Comparison of ENCODE assay signal across 10 mouse cellular contexts in the genomic region with DNA sequence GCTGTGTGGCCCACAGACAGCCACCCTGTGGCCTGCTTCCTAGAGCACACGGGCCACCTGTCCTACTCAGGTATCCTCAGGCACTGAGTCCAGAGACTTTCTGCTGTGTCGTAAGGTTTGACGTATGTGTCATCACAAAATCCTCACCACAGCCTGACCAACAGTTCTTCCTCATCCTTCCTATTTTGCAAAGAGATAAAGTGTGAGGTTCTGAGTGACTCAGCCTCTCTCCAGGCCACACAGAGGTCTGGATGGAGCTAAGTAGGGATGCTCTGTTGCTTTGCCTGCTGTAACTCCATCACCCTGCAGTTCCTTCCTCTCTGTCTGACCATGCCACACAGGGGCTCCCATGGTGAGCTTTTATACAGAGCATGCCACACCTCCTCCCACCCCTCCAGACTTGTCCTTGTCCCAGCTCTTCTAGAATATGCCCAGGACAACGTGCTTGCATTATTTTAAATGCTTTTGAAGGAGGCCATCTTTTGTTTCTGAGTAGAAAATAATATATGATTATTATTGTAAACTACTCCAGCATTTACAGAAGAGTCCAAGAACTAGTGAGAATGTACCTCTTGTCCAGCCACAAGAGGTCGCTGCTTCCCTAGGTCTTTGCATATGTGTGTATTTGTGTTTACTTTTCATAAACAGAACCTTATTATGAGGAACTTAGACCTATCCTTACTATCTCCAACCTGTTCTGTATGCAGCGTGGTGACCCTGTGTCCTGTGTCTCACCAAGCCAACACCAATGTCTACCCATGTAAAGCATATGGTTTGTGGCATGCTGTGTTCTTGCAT. TPM values are rescaled to one million over a fixed set of nuclear protein-coding genes. Genes with fewer than 3 reads are reported as not detected.
DNase-seq lines count a peak whose midpoint lies in the region; ATAC-seq lines count a peak whose summit lies in the region.
"Had no signal": no experiment of that assay in that cellular context is flagged by ENCODE, and none has a peak within 500 bp of the region (broad histone marks: within the 10 kb centered on the region; RNA-seq: fewer than 3 reads in every experiment).

No protein-coding gene starts in this region.

- WGBS in neural tube, embryonic 15.5 days, result 65% methylated on average over 6 of the region's 6 CpGs

- DNase-seq in adrenal gland, postnatal 10 days, result peak; percentile 39
- no peak for DNase-seq in adrenal gland, postnatal 4 days (ENCODE audit: low spot score in 2 of 2)
- peak; percentile 38 to 56 for DNase-seq in kidney, postnatal 4 days
- DNase-seq in kidney, adult 9 months, result no peak
- DNase-seq in ES-CJ7 (ENCODE audit: low read depth, low spot score), result peak; percentile 10
- DNase-seq in gastrocnemius, adult 18-20 months (ENCODE audit: low spot score), result no peak
- DNase-seq: cerebellum, adult 11-12 months; kidney, adult 18-20 months had no signal

- H3K4me3 ChIP-seq in neural tube, embryonic 15.5 days (replicated peaks), result no peak overlapping the region

- no peak overlapping the region for H3K9ac ChIP-seq in neural tube, embryonic 15.5 days (replicated peaks)

- H3K4me2 ChIP-seq in neural tube, embryonic 15.5 days, result no peak overlapping the region

- no peaks in the 10 kb centered on the region for H3K9me3 ChIP-seq in neural tube, embryonic 15.5 days (replicated peaks)

- no peak overlapping the region for H3K27ac ChIP-seq in neural tube, embryonic 15.5 days (replicated peaks)

- no peaks in the 10 kb centered on the region for H3K27me3 ChIP-seq in neural tube, embryonic 15.5 days (replicated peaks)

- H3K36me3 ChIP-seq in neural tube, embryonic 15.5 days, result 0 out of 2 replicates have a peak, but pooled peaks cover 2% of the 10 kb centered on the region

- ATAC-seq in hematopoietic stem cell, adult 5-6 weeks (replicated peaks in 1 of 2; ENCODE audit: insufficient read depth in 1 of 2, low FRiP score in 2 of 2, low TSS enrichment in 1 of 2, low read depth in 1 of 2, poor library complexity in 2 of 2, severe bottlenecking in 2 of 2), result peak; percentile 61 to 73; a peak in 2 of 4 replicates
- ATAC-seq in neural tube, embryonic 15.5 days (ENCODE audit: low FRiP score), result no peak

- no peaks in the 10 kb centered on the region for H3K4me1 ChIP-seq in neural tube, embryonic 15.5 days

RNA-seq across cellular contexts. Expression of a gene that starts 43.3 kb away (rescaled TPM):
- total RNA-seq in adrenal gland, postnatal 10 days (2021), result 1 to 10 TPM; 2.1 TPM
- total RNA-seq in adrenal gland, postnatal 4 days (2021), result 1 to 10 TPM; 1.1 to 3.5 TPM
- total RNA-seq in hematopoietic stem cell, adult 5-6 weeks (2017), result 10.5 and 15.2 TPM in 2 replicates
- polyA plus RNA-seq in neural tube, embryonic 15.5 days (2015; fragmentation: Nextera tagmentation; extraction: Ambion mirVana), result 0.82 and 0.95 TPM in 2 replicates
- 1 to 10 TPM in 1 of 2 experiments, under 1 TPM in 1; 0.88 to 1.2 TPM for total RNA-seq in gastrocnemius, adult 18-20 months (2021)

Comparison
In these comparisons a context has a peak if more than half of its experiments do, and no peak if none do; other contexts are left out.
1. DNase-seq: peak in adrenal gland, postnatal 10 days (single experiment), kidney, postnatal 4 days (2 of 2) and ES-CJ7 (single experiment); none in adrenal gland, postnatal 4 days (0 of 2), kidney, adult 9 months (single experiment) and gastrocnemius, adult 18-20 months (single experiment).